Mouse (Mus musculus) kidney, postnatal 10 days (tissue): ENCODE measurements at regions not wholly inside any gene's neighbourhood (a gene's known extent, or its start where the extent isn't known, plus 50 kb on each side); places are given as distances from the start of the nearest gene placed in this dataset.
"Not testable (repeated sequence)": the region's sequence is repeated elsewhere in the genome, so short reads cannot be mapped to it uniquely, and the experiment has no call there.

ENCODE experiments used
- DNase-seq: peaks from one replicate; pipeline ENCODE4 v3.0.0; 2021; ENCODE audit warnings: mixed read lengths

DNA sequence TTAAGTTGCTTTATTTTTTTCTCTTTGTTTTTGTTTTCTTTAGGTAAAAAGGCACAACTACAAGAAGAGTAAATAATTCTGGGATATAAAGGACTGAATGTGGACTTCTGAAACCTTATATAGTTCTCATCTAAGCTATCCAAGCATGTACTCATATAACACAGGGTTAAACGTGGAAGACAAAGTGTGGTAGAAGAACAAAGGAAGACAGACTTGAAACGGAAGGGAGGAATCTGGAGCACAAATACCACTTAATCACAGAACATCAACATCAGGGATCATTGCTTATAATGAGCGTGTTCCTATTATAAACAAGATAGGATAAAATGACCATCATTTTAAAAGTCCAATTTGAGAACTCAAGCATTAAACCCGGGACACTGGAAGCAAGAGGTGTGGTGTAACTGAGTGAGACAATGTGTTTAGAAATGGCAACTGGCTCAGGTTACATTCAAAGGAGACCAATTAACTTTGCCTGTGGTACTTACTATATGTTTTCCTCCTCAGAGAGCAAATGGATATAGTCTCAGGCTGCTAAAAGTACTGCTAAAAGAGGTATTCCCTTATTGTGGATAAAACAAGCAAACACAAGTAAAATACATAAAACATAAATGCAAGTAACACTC, 96.1 kb upstream of the Hdgfl1 start:
- no peak for DNase-seq

DNA sequence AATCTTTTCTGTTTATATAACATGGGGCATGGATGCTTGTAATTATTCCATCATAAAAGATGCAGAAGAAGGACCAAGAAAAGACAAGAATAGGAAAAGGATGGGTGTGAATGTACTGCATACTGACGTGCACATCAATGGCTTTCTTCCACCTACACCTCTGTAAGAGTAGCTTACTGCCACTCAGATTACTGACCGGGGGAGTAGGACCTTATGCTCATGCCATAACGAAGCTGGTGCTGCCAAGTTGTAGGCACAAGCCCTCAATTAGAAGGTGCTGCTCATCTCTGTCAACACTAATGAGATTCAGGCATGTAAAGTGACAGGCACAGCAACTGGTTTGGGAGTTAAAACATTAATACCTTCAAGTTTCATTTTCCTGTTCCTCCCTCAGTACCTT, 97.8 kb upstream of the Hdgfl1 start:
- DNase-seq = no peak

GRCm38 (mm10) chr13:26916477-26916876, 140.9 kb upstream of the Prl start:
- DNase-seq = peak; percentile 88

DNA sequence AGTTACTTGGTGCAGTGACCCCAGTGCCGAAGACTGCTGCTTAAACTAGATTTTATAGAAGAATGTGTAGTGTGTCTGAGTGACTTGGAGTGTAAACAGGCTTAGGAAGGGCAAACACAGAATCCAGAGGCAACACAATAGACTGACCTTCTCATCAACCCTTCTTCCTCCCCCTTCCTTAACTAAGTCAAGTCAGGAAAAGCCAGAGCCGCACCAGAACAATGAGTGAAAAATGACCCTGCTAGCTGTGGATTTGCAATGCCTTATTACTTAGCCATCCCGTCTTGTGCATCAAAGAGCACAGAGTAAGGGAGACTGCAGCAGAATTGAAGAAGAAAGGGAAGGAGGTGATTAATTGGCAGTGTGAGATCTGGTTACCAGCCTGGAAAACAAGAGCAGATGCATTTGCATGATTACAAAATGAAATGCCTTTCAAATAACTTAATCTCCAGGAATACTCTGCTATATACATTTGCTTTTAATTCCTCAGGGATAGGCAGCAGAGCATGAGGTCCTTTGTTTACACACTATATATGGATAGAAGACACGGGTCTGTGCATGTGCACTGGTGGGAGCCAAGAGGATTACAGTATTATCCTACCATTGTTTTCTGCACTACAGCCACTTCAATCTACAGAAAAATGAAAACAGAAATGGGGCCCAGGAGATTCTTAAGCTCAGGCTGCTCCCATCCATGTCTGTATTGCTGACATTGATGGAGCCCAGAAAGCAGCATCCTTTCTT, 124.5 kb upstream of the Prl start:
- DNase-seq = no peak

- DNase-seq = no peak
These were observed 123.5 kb upstream of the Prl start for GRCm38 (mm10) chr13:26933838-26934237.

- no peak for DNase-seq
These were observed 116.9 kb upstream of the Prl start for GRCm38 (mm10) chr13:26940436-26940835.

DNA sequence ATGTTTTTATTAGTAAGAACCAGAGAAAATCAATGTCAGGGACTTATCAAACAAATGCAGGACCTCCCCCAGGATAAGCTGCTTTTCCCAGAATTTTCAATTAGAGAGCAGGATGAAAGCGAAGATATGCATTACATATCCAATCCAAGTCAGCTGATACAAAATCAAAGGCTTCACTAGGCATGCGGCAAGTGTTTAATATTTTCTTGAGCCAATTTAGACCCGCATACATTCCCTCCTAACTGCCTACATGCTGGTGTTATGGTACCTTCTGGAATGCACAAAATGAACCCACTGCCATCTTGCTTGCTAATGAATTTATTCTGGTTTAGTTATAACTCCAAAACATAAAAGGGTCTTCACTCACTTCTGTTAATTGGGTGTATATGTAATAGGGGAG, 112.9 kb upstream of the Prl start:
- no peak for DNase-seq

GRCm38 (mm10) chr13:26951461-26951860, 105.9 kb upstream of the Prl start:
- DNase-seq = no peak

- DNase-seq = no peak
These were observed 103.5 kb upstream of the Prl start for GRCm38 (mm10) chr13:26953834-26954233.

- DNase-seq = no peak
These were observed 97.8 kb upstream of the Prl start for GRCm38 (mm10) chr13:26959534-26960100.

DNA sequence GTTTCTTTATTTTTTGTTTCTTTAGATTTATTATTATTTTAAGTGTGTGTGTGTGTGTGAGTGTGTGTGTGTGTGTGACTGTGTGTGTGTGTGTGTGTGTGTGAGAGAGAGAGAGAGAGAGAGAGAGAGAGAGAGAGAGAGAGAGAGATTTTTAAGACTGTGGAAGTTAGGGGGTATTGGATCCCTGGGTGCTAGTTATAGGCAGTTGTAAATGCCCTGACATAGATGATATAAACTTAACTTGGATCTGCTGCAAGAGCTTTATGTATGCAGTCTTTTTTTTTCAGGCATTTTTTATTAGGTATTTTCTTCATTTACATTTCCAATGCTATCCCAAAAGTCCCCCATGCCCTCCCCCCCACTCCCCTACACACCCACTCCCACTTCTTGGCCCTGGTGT, 96.8 kb upstream of the Prl start:
- not testable (repeated sequence) for DNase-seq

DNA sequence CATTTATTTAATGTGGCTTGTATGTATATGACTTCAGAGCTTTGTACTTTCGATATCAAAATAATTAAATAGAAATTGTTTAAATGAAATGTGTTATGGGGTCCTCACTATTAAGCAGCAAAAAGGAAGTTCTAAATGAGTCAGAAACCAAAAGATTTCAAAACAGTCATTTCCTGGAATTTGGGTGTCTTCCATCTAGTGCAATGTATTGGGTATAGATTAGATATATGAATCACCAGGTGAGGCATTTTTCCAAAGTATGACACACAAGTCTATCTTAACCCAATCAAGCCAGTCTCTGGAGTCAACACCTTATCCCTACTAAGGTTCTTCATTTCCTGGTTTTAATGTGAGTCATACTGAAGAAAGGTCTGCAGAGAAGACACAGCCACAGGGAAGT, 81.3 kb upstream of the Prl start:
- DNase-seq = no peak

GRCm38 (mm10) chr13:26980475-26980874, 76.9 kb upstream of the Prl start:
- peak; percentile 3 for DNase-seq
